Mouse (Mus musculus) hindbrain, embryonic 10.5 days (tissue): Measurements from ENCODE around the gene Ipo11. TPM values are rescaled to one million over a fixed set of nuclear protein-coding genes. Genes with fewer than 3 reads are reported as not detected.

ENCODE experiments used
- DNase-seq: peaks from one replicate; pipeline ENCODE4 v3.0.0-alpha.2; 2017; ENCODE audit warnings: low spot score
- H3K27ac ChIP-seq: fragments of 300-500 bp; sonication (generic); 2 replicates; pipeline ENCODE4 v1.5.1; 2016; ENCODE audit warnings: mild to moderate bottlenecking, moderate library complexity
- H3K27me3 ChIP-seq: fragments of 300-500 bp; sonication (generic); 2 replicates; pipeline ENCODE4 v1.6.1; 2016; ENCODE audit warnings: mild to moderate bottlenecking; ENCODE audit not compliant: poor library complexity, insufficient read depth, severe bottlenecking
- H3K36me3 ChIP-seq: fragments of 300-500 bp; sonication (generic); 2 replicates; pipeline ENCODE4 v1.6.1; 2016; ENCODE audit warnings: mild to moderate bottlenecking, moderate library complexity
- H3K4me1 ChIP-seq: fragments of 300-500 bp; sonication (generic); replicated peaks from 2 replicates; pipeline ENCODE4 v1.6.1; 2016; ENCODE audit warnings: mild to moderate bottlenecking
- H3K4me3 ChIP-seq: fragments of 300-500 bp; sonication (generic); 2 replicates; pipeline ENCODE4 v1.5.1; 2016; ENCODE audit warnings: mild to moderate bottlenecking, moderate library complexity
- H3K9me3 ChIP-seq: fragments of 300-500 bp; sonication (generic); 2 replicates; pipeline ENCODE4 v1.6.1; 2016; ENCODE audit warnings: mild to moderate bottlenecking, moderate library complexity
- WGBS: fragments of 180-500 bp; shearing (Covaris S2); methylation state at CpG from one replicate; pipeline ENCODE4 v1.1.7; 2016; 5-methylcytosine and 5-hydroxymethylcytosine counted together
- polyA plus RNA-seq: library from polyadenylated mRNA; unstranded; fragments of >200 nt; fragmentation: Nextera tagmentation; extraction: Ambion mirVana; gene quantifications from 2 replicates; pipeline ENCODE4 v1.2.1, GENCODE M21; 2016

Gene Ipo11
- polyA plus RNA-seq, 1 experiment from 2014 or later, result 73.7 TPM

- H3K27ac ChIP-seq, result no peak overlapping the region
- H3K9me3 ChIP-seq, result no peaks in the 10 kb centered on the region
- DNase-seq, result no peak
- H3K4me3 ChIP-seq, result no peak overlapping the region
- no peaks in the 10 kb centered on the region for H3K4me1 ChIP-seq
- WGBS, result 79% methylated on average over 12 of the region's 12 CpGs
- H3K27me3 ChIP-seq, result no peaks in the 10 kb centered on the region
- H3K36me3 ChIP-seq, result peaks cover 19% of the 10 kb centered on the region; the same call in 1 of the 2 replicates
These were observed 107.3 kb downstream of the Ipo11 start for GRCm38 (mm10) chr13:106829327-106829997.

DNA sequence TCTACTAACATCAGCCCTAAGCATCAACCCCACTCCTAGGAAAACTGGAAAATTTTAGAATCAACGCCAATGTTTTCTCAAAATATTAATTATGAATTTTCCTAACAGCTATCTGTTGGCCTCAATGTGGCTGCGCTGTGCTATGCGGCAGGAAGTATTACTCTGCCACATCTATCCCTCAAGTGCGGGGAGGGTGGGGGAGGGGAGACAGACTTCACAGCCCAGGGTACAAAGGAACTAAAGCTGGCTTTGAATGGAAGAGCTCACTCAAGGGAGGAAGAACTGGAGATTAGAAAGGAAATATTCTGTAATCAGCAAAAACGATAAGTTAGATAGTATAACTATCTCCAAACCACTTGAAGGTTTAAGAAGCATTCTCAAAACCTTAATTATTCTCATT is 111.1 kb downstream of the Ipo11 start:
- WGBS, result 81% methylated on average over 5 of the region's 5 CpGs

GRCm38 (mm10) chr13:106823875-106824191 is 112.9 kb downstream of the Ipo11 start:
- WGBS, result 92% methylated on average over 2 of the region's 2 CpGs
- no peak for DNase-seq
- H3K4me1 ChIP-seq, result no peaks in the 10 kb centered on the region
- H3K4me3 ChIP-seq, result no peak overlapping the region
- H3K27ac ChIP-seq, result no peak overlapping the region
- H3K27me3 ChIP-seq, result no peaks in the 10 kb centered on the region
- no peaks in the 10 kb centered on the region for H3K9me3 ChIP-seq
- peaks cover 30% of the 10 kb centered on the region for H3K36me3 ChIP-seq

More for the DNA sequence above, 111.1 kb downstream of the Ipo11 start:
- Histone ChIP-seq H3K27me3 (no peaks in the 10 kb centered on the region), H3K9me3 (no peaks in the 10 kb centered on the region), H3K27ac (no peak overlapping the region), H3K36me3 (peaks cover 13% of the 10 kb centered on the region; the same call in 1 of the 2 replicates), H3K4me3 (no peak overlapping the region), H3K4me1 (no peaks in the 10 kb centered on the region)
- no peak for DNase-seq

- Histone ChIP-seq H3K4me1 (no peaks in the 10 kb centered on the region), H3K4me3 (no peak overlapping the region), H3K27me3 (no peaks in the 10 kb centered on the region), H3K9me3 (no peaks in the 10 kb centered on the region), H3K27ac (no peak overlapping the region), H3K36me3 (peaks cover 34% of the 10 kb centered on the region)
- 95% methylated on average over 12 of the region's 12 CpGs for WGBS
- DNase-seq, result no peak
These were observed 113.5 kb downstream of the Ipo11 start for GRCm38 (mm10) chr13:106823121-106823874.

GRCm38 (mm10) chr13:106820149-106820548 is 116.6 kb downstream of the Ipo11 start:
- Histone ChIP-seq H3K9me3 (no peaks in the 10 kb centered on the region), H3K27ac (no peak overlapping the region), H3K4me1 (no peaks in the 10 kb centered on the region), H3K27me3 (no peaks in the 10 kb centered on the region), H3K36me3 (peaks cover 39% of the 10 kb centered on the region), H3K4me3 (no peak overlapping the region)
- no peak for DNase-seq
- 90% methylated on average over 2 of the region's 2 CpGs for WGBS

- Histone ChIP-seq H3K9me3 (no peaks in the 10 kb centered on the region), H3K4me1 (no peaks in the 10 kb centered on the region), H3K27me3 (no peaks in the 10 kb centered on the region), H3K27ac (no peak overlapping the region), H3K36me3 (peaks cover 39% of the 10 kb centered on the region), H3K4me3 (no peak overlapping the region)
- 93% methylated on average over 4 of the region's 4 CpGs for WGBS
- DNase-seq, result no peak
These were observed 117.0 kb downstream of the Ipo11 start for GRCm38 (mm10) chr13:106819749-106820148.

- 92% methylated on average over 5 of the region's 5 CpGs for WGBS
- Histone ChIP-seq H3K36me3 (peaks cover 49% of the 10 kb centered on the region), H3K9me3 (no peaks in the 10 kb centered on the region), H3K4me1 (no peaks in the 10 kb centered on the region), H3K27ac (no peak overlapping the region), H3K4me3 (no peak overlapping the region), H3K27me3 (no peaks in the 10 kb centered on the region)
- DNase-seq, result no peak
These were observed 119.7 kb downstream of the Ipo11 start for GRCm38 (mm10) chr13:106817066-106817465.

- DNase-seq, result no peak
- H3K27me3 ChIP-seq, result no peaks in the 10 kb centered on the region
- H3K9me3 ChIP-seq, result no peaks in the 10 kb centered on the region
- H3K4me1 ChIP-seq, result no peaks in the 10 kb centered on the region
- peaks cover 55% of the 10 kb centered on the region for H3K36me3 ChIP-seq
- no peak overlapping the region for H3K4me3 ChIP-seq
- WGBS, result 93% methylated on average over 4 of the region's 4 CpGs
- H3K27ac ChIP-seq, result no peak overlapping the region
These were observed 123.2 kb downstream of the Ipo11 start for GRCm38 (mm10) chr13:106813519-106813918.

- Histone ChIP-seq H3K4me1 (no peaks in the 10 kb centered on the region), H3K27me3 (no peaks in the 10 kb centered on the region), H3K9me3 (no peaks in the 10 kb centered on the region), H3K27ac (no peak overlapping the region), H3K36me3 (peaks cover 58% of the 10 kb centered on the region), H3K4me3 (no peak overlapping the region)
- no peak for DNase-seq
- WGBS, result 94% methylated on average over 9 of the region's 9 CpGs
These were observed 123.7 kb downstream of the Ipo11 start for GRCm38 (mm10) chr13:106813087-106813486.

DNA sequence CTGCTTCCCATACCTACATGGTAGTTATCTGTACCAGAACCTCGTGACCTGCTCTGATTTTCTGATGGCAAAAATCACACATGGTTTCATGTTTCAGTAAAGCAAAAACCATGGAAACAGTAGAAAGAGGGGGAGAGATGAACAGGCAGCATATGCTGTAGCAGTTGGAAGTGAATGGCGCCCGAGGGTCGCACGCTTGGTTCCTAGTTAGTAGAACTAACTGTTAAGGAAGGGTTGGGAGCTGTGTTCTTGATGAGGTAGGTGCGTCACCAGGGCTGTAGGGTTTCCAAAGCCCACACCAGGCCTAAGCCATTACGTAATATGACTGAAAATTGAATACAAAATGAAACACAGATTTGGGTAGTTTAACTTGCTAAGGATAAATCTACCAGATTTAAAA is 126.6 kb downstream of the Ipo11 start:
- no peak for DNase-seq
- Histone ChIP-seq H3K27ac (no peak overlapping the region), H3K36me3 (peaks cover 51% of the 10 kb centered on the region), H3K9me3 (no peaks in the 10 kb centered on the region), H3K27me3 (no peaks in the 10 kb centered on the region), H3K4me3 (no peak overlapping the region), H3K4me1 (no peaks in the 10 kb centered on the region)
- WGBS, result 93% methylated on average over 7 of the region's 7 CpGs

- Histone ChIP-seq H3K9me3 (no peaks in the 10 kb centered on the region), H3K27ac (no peak overlapping the region), H3K4me1 (no peaks in the 10 kb centered on the region), H3K36me3 (peaks cover 54% of the 10 kb centered on the region), H3K27me3 (no peaks in the 10 kb centered on the region), H3K4me3 (no peak overlapping the region)
- no peak for DNase-seq
- 81% methylated on average over 6 of the region's 6 CpGs for WGBS
These were observed 127.9 kb downstream of the Ipo11 start for GRCm38 (mm10) chr13:106808821-106809220.

DNA sequence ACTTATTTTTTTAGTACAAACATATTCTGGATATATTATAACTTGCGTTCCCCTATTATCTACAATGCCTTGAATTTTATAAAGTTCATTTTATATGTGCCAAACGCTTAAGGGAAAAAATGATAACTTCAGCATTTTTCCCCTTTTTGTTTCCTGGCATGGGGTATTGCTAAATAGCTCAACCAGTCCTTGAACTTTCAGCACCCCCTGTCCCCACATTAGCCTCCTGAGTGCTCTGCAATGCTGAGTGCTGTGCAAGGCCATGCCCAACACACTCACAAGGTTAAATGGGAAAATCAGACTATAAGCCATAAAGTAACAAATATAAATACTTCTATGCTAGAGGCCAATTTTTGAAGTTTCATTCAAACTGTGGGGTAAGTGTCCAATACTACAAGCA is 128.4 kb downstream of the Ipo11 start:
- Histone ChIP-seq H3K9me3 (no peaks in the 10 kb centered on the region), H3K4me3 (no peak overlapping the region), H3K36me3 (peaks cover 54% of the 10 kb centered on the region), H3K4me1 (no peaks in the 10 kb centered on the region), H3K27me3 (no peaks in the 10 kb centered on the region), H3K27ac (no peak overlapping the region)
- no peak for DNase-seq
- 98% methylated on average over 2 of the region's 2 CpGs for WGBS

DNA sequence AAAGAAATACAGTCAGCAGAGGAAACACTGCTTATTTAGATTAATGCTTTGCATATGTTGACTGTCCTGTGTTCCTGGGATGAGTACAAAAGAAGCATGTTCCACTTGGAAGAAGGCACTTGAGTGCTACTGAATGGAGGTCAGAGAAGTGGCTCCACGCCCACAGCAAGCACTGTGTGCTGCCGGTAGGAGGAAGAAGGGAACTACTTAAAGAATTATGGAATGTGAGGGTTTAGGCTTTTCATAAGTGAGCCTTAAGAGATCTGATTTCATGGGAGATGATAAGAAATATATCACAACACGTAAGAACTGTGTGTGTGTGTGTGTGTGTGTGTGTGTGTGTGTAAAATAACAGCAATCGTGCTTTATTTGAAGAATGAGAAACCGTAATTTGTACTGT is 129.5 kb downstream of the Ipo11 start:
- Histone ChIP-seq H3K4me1 (no peaks in the 10 kb centered on the region), H3K27me3 (no peaks in the 10 kb centered on the region), H3K4me3 (no peak overlapping the region), H3K27ac (no peak overlapping the region), H3K36me3 (peaks cover 58% of the 10 kb centered on the region), H3K9me3 (no peaks in the 10 kb centered on the region)
- 90% methylated on average over 5 of the region's 5 CpGs for WGBS
- no peak for DNase-seq
